Mouse (Mus musculus): ENCODE results near the gene Itpkc.

GRCm38 (mm10) chr7:27198779-27199178 lies 29.7 kb downstream of the Itpkc start:
- no peak for TF ChIP-seq CTCF (IDR thresholded peaks at IDR 0.05; ENCODE audit: low read depth, low read length)
- no peak for TF ChIP-seq POLR2A (IDR thresholded peaks at IDR 0.05; ENCODE audit: borderline replicate concordance, low read depth, low read length)

All from bone marrow macrophage, adult 2 months (primary cell).